Mouse (Mus musculus): Measurements from ENCODE around the gene Daam1.

DNA sequence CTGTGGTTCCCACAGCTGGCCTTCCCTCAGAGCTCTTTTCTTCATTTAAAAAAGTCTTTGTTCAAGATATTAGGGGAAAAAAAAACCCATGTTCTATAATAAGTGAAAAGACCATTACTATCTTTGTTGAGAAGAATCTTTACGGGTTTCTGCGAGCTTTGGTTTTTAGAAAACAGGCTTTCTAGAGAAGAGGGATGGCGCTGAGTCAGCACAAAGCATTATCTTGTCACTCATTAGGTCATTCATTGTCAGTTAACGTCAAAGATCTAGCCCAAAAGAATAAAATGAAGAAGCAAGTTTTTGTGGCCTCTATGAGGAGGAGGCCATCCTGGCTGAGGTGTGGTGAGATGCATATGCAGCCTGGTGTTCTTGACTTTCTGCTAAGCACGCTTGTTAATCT is 78.1 kb downstream of the Daam1 start:
- TF ChIP-seq POLR2A (IDR thresholded peaks at IDR 0.05; ENCODE audit: insufficient read length, low read depth), result no peak
- TF ChIP-seq MYOD1 (IDR thresholded peaks at IDR 0.05; ENCODE audit: control insufficient read depth in 1 of 3, insufficient read length in 2 of 3, low read depth in 2 of 3), result no peak
- TF ChIP-seq POLR2AphosphoS2 (IDR thresholded peaks at IDR 0.05; ENCODE audit: insufficient read length, low read depth), result no peak
- no peak for TF ChIP-seq MAX (IDR thresholded peaks at IDR 0.05; ENCODE audit: low read depth)
